Mouse (Mus musculus) G1E-ER4 (cell line): ENCODE results near the gene Sun1. TPM values are rescaled to one million over a fixed set of nuclear protein-coding genes. Genes with fewer than 3 reads are reported as not detected.

ENCODE experiments used
- GATA1 ChIP-seq: IDR thresholded peaks from one replicate; pipeline ENCODE4 v1.8.0; 2012; ENCODE audit warnings: low read length, inconsistent platforms
- polyA plus RNA-seq: library from polyadenylated mRNA; stranded (reverse); fragments of >175 nt; gene quantifications from 2 replicates; pipeline ENCODE4 v1.2.3, GENCODE M21; 2012

The Sun1 gene
- 14.2 and 19.4 TPM in 2 replicates for polyA plus RNA-seq

DNA sequence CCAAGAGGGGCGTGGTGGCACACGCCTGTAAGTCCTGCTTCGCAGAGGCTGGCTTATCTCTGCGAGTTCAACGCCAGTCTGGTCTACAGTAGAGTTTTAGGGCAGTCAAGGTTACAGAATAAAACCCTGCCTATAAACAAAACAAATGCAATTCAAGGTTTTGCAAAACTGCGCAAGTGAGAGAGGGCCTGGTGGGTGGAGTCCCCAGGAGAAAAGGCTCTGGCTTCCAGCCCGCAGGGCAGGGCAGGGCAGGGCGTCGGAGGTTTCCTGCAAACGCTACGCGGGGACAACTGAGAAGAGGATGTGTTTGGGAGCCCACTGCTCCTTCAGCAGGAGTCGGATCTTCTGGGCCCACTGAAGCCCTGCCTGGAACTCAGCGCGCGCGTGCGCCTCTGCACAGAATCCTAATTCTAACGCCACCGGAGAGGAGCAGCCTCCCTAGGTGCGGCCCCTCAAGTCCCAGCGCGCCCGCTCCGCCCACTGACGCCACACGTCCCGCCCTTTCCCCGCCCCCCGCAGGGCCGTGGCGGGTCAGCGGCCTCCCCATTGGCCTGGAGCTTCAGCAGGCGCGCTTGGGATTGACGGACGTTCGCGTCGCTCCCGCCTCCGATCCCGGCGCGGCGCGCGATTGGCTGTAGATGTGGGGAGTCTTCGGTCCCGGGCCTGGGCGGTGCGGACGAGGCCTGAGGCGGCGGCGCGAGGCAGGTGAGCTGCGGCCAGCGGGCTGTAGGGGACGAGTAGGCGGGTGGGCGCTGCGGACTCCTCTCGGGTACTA lies at the start of gene Sun1:
Gene Sun1, plus strand, starts transcription at position 643 of the 775 bp plus-strand sequence.
- no peak for TF ChIP-seq GATA1

DNA sequence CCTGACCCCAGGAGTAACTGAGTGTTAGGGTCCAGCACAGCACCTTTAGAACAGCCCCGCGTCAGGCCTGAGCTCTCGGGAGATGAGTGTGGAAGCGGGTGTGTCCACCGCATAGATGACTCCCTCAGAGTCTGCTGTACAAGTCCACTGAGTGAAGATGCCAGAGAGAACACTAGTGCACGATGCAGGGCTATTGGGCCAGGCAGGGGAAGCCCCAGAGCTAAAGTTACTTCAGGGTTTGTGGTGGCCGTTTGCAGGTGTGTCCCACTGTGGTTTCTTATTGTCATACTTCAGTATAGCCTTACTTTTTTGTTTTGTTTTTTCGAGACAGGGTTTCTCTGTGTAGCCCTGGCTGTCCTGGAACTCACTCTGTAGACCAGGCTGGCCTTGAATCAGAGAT lies 39.5 kb upstream of the Sun1 start:
- TF ChIP-seq GATA1, result no peak

DNA sequence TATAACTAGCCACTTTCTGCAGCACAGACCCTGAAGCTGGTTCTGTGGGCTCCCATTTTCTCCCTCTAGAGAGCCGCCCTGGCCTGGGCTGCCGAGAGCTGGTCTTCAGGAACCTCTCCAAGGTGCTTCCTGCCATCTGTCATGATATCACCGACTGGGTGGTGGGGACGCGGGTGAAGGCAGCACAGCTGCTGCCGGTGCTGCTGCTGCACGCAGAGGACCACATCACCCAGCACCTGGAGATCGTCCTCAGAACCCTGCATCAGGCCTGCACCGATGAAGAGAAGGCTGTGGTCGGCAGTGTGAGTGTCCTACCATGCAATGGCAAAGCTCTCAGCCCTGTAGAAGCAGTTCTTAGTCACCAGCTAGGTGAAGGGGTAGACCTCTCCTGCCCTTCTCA lies 38.8 kb upstream of the Sun1 start:
- TF ChIP-seq GATA1, result no peak

DNA sequence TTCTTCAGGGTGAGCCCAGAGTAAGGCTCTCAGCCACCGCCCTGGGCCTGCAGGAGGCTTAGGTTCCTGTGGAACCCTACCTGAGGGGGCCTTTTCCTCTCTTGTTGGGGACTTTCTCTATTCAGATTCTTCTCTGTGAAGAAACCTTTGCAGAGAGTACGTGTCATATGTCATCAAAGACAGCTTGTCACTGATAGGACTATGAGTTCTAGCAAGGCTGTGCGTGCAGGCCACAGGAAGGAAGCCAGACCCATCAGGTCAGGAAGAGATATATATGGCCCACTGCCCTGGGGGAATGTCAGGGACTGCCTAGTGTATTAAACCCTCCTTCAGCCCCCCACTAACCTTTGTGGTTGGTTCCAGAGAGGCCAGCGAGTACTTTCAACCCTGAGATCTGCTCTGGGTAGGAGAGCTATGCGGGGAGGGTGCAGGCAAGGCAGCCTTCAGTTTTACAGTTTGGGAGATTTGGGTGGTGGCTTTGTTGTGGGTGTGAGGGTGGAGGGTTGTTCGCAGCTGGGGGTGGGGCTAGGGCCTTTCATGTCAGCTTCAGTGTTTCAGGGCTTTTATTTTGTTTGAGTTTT lies 33.6 kb upstream of the Sun1 start:
- no peak for TF ChIP-seq GATA1

DNA sequence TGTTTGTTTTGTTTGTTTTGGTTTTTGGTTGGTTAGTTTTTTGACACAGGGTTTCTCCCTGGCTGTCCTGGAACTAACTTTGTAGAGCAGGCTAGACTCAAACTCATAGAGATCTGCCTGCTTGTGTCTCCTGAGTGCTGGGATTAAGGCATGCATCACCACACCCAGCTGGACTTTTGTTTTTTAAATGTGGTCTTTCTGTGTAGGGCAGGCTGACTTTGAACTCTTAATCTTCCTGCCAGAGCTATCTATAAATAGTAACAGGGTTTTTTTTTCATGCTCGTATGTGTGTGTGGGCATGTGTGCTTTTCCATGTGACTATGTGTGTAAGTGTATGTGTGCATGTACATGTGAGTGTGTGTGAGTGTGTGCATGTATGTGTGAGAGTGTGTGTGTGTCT lies 32.9 kb upstream of the Sun1 start:
- TF ChIP-seq GATA1, result no peak

DNA sequence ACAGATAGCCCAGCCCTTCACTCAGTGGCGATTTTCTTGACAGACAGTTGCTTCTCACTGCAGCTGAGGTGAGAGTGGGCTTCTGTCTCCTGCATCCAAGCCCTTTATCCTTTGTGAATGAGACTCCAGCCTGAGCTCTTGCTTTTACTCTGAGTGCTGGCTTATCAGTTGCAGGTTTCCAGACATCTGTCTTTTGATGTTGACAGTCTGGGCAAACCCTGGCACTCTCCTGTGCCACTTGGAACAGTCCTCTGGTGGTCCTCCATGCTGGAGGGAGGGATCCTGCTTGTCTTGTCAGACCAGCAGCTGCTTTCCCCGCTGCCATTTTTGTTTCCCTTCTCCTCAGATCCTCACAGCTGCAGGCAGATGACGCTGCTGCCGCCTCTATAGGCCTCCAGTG lies 28.5 kb upstream of the Sun1 start:
- TF ChIP-seq GATA1, result no peak

DNA sequence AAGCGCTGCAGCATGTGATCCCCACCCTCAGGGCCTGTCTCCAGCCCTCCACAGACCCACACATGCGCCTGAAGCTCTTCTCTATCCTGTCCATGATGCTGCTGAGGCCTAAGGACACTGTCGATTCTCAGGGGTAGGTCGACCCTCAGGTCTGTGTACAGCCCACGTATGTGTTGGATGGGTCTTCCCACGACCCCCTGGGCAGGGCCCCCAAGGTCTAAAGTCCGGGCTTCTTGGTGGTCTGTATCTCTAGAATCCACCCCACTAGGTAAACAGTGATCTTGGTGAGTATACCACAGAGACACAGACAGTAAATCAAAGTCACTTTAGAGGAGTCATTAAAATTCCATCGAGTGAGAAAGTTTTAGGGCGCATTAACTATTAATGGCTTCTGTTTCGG lies 26.3 kb upstream of the Sun1 start:
- no peak for TF ChIP-seq GATA1

DNA sequence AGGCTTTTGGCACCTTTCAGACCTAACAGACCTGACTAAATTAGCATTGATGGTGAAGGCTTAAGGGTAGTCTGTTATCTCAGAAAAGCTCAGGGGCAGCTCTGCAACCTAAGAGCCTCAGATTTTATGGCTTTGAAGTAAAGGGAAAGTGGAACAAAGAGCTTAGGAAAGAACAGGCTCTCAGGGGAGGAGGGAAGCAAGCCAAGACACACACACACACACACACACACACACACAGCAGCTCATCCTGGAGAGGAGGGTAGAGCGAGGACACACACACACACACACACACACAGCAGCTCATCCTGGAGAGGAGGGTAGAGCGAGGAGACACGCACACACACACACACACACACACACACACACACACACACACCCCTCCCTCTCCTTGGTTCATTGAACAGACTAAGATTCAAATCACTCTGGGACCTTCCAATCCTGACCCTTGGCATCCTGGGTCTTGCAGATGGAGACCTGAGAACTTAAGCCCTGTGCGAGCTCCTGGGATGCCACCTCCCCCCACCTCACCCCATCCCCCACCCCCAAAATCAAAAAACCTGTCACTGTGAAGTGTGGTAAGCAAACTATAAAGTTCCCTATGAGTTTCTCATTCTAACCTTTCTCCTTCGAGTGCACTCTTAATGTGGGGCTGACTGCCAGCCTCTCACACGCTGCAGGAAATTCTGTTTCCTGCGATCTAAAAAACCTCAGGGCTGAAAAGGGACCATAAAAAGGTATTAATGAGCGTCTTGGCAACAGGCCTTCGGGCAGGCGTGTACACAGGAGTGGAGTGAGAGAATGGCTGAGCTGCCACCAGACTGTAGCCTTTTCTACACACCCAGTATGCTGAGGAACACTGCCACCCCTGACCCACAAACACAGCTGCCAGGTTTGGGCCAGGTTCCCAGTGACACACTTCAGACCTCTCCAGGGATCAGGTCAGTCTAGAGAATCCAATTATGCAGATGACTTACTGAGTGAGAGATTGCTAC lies 25.6 kb upstream of the Sun1 start:
- TF ChIP-seq GATA1, result no peak

DNA sequence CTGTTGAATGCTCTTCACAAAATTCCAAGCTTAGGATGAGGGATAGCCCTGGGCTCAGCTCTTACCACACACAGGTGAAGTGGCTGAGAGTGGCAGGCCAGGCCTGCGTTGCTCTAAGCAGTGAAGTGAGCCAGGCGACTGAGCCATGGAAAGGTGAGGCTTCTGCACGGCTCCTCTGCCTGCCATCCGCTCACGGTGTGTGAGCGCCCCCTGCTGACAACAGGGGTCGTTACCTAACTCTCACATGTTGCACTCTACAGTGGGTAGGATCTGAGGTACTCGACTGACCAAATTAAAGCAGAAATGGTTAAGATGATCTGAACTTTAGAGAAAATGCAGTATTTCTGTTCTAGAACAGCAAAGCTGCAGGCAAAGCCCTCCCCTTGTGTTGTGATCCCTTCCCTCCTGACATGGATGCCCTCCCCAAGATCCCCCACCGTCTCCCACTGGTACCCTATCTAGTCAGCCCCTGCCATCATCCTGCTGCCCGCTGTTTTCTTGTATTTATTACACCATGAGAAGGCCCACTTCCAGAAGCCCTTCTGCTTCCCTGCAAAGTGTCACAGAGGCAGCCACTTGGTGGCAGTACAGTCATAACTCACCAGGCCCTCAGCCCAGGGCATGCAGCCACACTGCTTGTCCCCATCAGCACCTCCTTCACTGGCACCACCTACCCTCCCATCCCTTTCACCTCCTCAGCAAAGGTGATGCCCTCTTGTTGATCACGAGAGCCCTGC lies 21.4 kb upstream of the Sun1 start:
- TF ChIP-seq GATA1, result no peak

DNA sequence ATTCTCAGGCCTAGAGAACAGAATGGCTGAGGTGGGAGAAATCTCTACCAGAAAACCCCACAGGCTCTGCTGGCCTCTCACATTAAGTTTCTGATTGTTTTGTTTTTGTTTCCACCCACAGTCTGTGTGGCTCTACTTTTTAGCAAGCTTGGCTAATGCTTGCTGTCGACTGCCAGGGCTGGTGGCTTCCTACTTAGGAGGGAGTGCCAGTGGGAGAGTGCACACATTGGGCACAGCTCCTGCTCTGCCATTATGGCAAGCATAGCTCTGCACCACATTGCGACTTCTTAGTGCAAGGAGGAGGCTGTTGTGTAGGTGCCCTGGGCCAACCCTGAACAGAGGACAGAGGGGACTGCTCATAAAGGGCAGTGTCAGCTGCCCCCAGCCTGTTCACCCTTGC lies 17.3 kb upstream of the Sun1 start:
- no peak for TF ChIP-seq GATA1

DNA sequence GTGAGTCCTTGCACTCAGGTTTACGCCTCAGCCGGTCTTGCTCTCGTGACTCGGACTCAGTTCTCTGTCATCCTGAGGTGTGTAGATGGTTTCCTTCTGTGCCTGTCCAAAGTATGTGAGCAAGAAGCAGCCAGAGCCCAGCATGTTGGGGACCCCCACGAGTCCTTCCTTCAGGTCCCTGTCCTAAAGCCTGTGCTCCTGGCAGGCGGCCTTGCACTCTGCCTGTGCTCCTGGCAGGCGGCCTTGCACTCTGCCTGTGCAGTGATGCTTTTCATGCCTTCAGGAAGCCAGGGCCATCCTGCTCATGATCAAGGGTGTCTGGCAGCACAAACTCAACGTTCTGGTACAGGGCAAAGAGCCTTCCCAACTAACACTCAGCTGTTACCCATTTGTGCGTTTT lies 16.8 kb upstream of the Sun1 start:
- TF ChIP-seq GATA1, result no peak

DNA sequence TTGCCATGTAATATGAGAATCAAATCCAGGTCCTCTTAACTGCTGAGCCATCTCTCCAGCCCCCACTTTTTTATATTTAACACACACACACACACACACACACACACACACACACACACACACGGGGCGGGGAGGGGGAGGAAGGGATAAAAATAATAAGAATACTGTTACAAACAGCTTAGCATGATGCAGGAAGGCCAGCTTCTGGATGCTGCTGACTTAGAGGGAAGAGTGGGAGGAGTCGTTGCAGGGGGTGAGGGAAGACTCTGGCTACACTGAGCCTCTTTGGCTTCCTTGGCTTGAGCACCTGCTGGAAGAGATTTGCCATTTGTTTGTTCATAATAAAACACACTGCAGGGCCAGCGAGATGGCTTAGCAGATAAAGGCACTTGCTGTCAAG lies 15.5 kb upstream of the Sun1 start:
- no peak for TF ChIP-seq GATA1

DNA sequence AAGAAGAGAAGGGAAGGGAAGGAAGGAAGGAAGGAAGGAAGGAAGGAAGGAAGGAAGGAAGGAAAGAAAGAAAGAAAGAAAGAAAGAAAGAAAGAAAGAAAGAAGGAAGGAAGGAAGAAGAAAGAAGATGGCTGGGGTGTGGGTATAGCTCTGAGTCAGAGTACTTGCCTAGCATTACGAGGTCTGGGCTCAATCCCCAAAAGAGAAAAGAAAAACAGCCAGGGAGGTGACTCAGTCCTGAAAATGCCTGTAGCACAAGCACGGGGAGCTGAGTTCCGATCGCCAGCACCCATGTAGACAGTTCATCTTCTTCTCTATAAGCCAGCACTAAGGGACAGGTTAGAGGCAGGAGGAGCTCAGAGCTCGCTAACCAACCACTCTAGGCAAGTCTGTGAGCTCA lies 10.7 kb upstream of the Sun1 start:
- no peak for TF ChIP-seq GATA1

DNA sequence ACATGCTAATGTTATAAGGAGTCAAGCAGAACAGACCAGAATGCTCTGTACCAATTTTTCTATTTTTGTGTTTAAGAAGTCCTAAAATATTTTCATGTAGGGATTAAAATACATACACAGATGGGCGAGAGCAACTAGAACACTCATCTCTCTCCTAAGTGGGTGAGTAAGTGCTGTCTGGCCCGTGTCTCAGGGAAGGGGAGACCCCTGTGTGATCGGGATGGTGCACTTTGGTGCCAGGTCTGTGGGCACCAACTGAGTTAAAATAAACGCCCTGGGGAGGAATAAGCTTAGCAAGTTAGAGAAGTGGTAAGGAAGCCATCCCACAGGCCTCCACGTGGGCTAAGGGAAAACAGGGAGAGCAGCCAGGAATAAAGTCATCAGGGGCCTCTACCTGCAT lies 9.5 kb upstream of the Sun1 start:
- no peak for TF ChIP-seq GATA1

DNA sequence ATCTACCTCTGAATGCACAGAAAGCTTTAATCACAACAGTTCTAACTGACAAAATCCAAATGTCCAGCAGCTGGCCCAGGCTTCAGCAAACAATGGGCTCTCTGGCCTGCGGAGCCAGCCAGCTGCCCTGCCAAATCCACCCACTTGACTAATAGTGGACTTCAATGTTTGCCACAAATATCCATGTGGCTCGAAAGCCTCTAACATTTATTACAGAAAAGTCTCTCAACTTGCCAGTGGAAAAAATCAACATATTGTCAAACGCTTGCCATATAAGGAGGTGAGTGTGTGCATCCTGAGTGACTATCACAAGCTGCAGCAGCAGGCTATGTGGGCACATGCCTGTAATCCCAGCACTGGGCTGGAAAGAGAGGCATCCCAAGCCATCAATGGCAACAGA lies 1.7 kb upstream of the Sun1 start:
- TF ChIP-seq GATA1, result no peak

DNA sequence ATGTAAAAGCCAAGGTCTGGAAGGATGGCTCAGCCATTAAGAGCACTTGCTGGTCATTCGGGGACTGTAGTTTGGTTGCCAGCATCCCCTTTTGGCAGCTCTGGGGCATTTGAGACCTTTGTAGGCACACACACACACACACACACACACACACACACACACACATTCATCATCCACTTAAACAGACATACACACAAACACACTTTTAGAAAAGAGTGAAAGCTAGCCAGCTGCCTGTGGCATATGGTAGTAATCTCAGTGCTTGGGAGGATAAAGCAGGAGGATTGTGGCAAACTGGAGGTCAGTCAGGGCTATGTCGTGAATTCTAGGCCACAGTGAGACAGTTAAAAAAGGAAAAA lies 822 bp upstream of the Sun1 start:
- no peak for TF ChIP-seq GATA1
